Mouse (Mus musculus): ENCODE measurements at regions not wholly inside any gene's neighbourhood (a gene's known extent, or its start where the extent isn't known, plus 50 kb on each side); places are given as distances from the start of the nearest gene placed in this dataset.

DNA sequence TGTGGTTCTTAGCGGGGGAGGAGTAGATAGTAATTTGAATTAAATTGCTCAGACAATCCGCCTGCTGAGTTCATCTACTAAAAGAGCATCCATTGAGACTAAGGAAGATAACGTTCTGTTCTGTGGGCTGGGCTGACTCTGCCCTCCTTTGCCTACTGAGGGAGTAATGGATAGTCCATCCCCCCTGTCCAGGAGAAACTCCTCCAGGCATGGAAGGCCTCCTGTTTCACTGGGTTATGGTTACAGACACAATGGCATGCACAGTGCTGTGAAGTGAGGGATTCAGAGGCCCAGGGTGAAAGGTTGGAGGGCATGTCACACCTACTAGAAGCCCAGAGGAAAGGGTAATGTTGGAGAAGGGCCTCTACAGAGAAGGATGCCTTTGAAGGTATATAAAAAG is 287.2 kb upstream of the Xrcc4 start:
- TF ChIP-seq CTCF (IDR thresholded peaks at IDR 0.05): no peak
- TF ChIP-seq POLR2A (IDR thresholded peaks at IDR 0.05; ENCODE audit: insufficient read depth, low read depth, low read length): no peak
